Mouse (Mus musculus) lung, postnatal 0 days (tissue): ENCODE results near the gene Ccdc86.

Experiments used
- CTCF ChIP-seq: IDR thresholded peaks from 2 replicates; pipeline ENCODE4 v1.5.1; 2016; ENCODE audit warnings: antibody characterized with exemption, mild to moderate bottlenecking
- EP300 ChIP-seq: IDR thresholded peaks from 2 replicates; pipeline ENCODE4 v1.6.1; 2016; ENCODE audit warnings: antibody characterized with exemption, mild to moderate bottlenecking, control low read depth

GRCm38 (mm10) chr19:10940801-10941457 lies 8.1 kb downstream of the Ccdc86 start:
- TF ChIP-seq CTCF (no peak), EP300 (no peak)
